Mouse (Mus musculus): ENCODE results near the gene Zglp1. TPM values are rescaled to one million over a fixed set of nuclear protein-coding genes. Genes with fewer than 3 reads are reported as not detected.
"Not testable (repeated sequence)": the region's sequence is repeated elsewhere in the genome, so short reads cannot be mapped to it uniquely, and the experiment has no call there.

Gene Zglp1
- polyA plus RNA-seq, 1 experiment from 2014 or later = 1.1 TPM

DNA sequence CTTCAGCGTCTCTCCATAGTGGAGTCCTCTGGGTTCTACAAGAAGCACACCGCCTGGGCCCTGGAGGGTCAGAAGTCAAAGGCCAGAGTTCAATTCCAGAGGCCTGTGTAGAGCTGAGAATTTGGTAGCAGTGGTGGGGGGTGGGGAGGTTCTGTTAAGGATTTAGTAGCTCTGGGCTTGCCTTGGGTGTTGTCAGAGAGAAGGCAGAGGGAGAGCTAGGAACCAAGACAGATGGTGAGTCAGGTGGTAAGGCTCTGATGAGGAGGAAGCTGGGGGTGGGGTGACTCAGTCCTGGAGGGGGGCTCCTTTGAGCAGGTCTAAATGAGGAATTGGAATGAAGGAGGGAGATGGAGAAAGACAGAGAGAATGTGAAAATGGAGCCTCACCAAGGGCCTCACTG, 4.0 kb downstream of the Zglp1 start:
- Histone ChIP-seq H3K4me1 (ENCODE audit: control insufficient read depth in 2 of 2, insufficient read depth in 2 of 2, low read length in 2 of 2) (no peaks in the 10 kb centered on the region), H3K9me3 (ENCODE audit: control insufficient read depth, low read length) (no peaks in the 10 kb centered on the region), H3K27me3 (ENCODE audit: control insufficient read depth, insufficient read depth, low read length) (no peaks in the 10 kb centered on the region), H3K4me3 (ENCODE audit: control insufficient read depth in 1 of 2, insufficient read depth in 1 of 2, low read depth in 1 of 2, low read length in 2 of 2) (no peak overlapping the region), H3K9ac (ENCODE audit: low read length) (no peak overlapping the region), H3K36me3 (ENCODE audit: control insufficient read depth, insufficient read depth, low read length) (peaks cover 42% of the 10 kb centered on the region), H3K27ac (replicated peaks in 1 of 2; ENCODE audit: control insufficient read depth in 1 of 2, insufficient read depth in 1 of 2, low read depth in 2 of 2, low read length in 2 of 2) (no peak overlapping the region), H3K4me2 (ENCODE audit: low read length) (no peak overlapping the region)
- 94% methylated on average over 2 of the region's 2 CpGs for WGBS
- no peak for ATAC-seq (ENCODE audit: insufficient number of reproducible peaks, insufficient read depth, low FRiP score, low read depth)

DNA sequence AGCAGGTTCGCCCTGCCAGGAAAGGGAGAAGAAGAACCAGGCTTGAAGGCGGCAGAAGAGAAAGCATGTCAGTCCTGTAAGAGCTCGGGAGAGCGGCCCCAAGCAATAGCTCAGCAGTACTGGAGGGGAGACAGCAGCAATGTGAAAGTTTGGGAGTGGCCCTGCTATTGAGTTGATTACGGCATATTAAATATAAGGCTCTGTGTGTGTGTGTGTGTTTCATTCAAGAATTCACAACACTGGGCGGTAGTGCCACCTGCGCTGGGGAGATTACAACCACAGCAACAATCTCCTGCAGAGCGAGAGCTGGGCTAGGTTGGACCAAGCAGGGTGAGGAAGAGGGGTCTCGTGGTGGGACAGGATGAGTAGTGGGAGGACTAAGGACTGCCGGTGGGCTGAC, 15.3 kb downstream of the Zglp1 start:
- no peak overlapping the region for H3K4me3 ChIP-seq (ENCODE audit: control insufficient read depth in 1 of 2, insufficient read depth in 1 of 2, low read depth in 1 of 2, low read length in 2 of 2)
- ATAC-seq (ENCODE audit: insufficient number of reproducible peaks, insufficient read depth, low FRiP score, low read depth) = no peak
- H3K9me3 ChIP-seq (ENCODE audit: control insufficient read depth, low read length) = no peaks in the 10 kb centered on the region
- H3K27ac ChIP-seq (replicated peaks in 1 of 2; ENCODE audit: control insufficient read depth in 1 of 2, insufficient read depth in 1 of 2, low read depth in 2 of 2, low read length in 2 of 2) = no peak overlapping the region
- 54% methylated on average over 10 of the region's 10 CpGs for WGBS
- H3K9ac ChIP-seq (ENCODE audit: low read length) = no peak overlapping the region
- H3K27me3 ChIP-seq (ENCODE audit: control insufficient read depth, insufficient read depth, low read length) = no peaks in the 10 kb centered on the region
- H3K4me1 ChIP-seq (ENCODE audit: control insufficient read depth in 2 of 2, insufficient read depth in 2 of 2, low read length in 2 of 2) = no peaks in the 10 kb centered on the region
- H3K4me2 ChIP-seq (ENCODE audit: low read length) = no peak overlapping the region
- H3K36me3 ChIP-seq (ENCODE audit: control insufficient read depth, insufficient read depth, low read length) = no peaks in the 10 kb centered on the region

DNA sequence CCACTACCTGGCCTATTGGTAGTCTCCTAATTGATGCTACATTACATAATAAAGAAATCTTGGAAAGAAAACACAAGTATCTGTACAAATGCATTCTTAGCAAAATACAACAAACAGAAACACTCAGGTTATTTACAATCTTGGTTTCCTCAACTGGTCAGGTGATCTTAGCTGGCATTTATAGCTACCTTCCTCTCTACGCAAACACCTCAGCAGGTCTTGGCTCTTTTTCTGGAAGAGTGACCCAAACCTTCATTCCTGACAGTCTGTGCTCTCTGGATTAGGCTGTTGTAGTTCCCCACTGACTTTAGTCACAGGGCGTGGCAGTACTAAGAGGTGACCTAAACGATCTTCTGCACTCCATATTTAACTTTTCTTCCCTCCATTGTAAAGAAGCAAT, 21.7 kb downstream of the Zglp1 start:
- no peak for ATAC-seq (ENCODE audit: insufficient number of reproducible peaks, insufficient read depth, low FRiP score, low read depth)
- no peak overlapping the region for H3K27ac ChIP-seq (replicated peaks in 1 of 2; ENCODE audit: control insufficient read depth in 1 of 2, insufficient read depth in 1 of 2, low read depth in 2 of 2, low read length in 2 of 2)
- H3K27me3 ChIP-seq (ENCODE audit: control insufficient read depth, insufficient read depth, low read length) = no peaks in the 10 kb centered on the region
- 68% methylated on average over 3 of the region's 3 CpGs for WGBS
- no peaks in the 10 kb centered on the region for H3K9me3 ChIP-seq (ENCODE audit: control insufficient read depth, low read length)
- H3K36me3 ChIP-seq (ENCODE audit: control insufficient read depth, insufficient read depth, low read length) = no peaks in the 10 kb centered on the region
- H3K9ac ChIP-seq (ENCODE audit: low read length) = no peak overlapping the region
- no peaks in the 10 kb centered on the region for H3K4me1 ChIP-seq (ENCODE audit: control insufficient read depth in 2 of 2, insufficient read depth in 2 of 2, low read length in 2 of 2)
- H3K4me2 ChIP-seq (ENCODE audit: low read length) = no peak overlapping the region
- H3K4me3 ChIP-seq (ENCODE audit: control insufficient read depth in 1 of 2, insufficient read depth in 1 of 2, low read depth in 1 of 2, low read length in 2 of 2) = no peak overlapping the region

DNA sequence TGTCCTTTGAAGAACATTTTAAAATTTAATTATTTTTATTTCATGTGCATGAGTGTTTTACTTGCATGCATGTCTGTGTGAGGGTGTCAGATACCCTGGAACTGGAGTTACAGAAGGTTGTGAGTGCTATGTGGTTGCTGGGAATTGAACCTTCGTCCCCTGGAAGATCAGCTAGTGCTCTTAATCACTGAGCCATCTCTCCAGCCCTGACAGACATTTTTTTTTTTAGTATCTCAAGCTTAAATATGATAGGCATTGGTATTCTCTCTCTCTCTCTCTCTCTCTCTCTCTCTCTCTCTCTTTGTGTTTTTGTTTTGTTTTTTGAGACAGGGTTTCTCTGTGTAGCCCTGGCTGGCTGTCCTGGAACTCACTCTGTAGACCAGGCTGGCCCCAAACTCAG, 22.1 kb downstream of the Zglp1 start:
- WGBS = 62% methylated on average over 1 of the region's 1 CpGs
- ATAC-seq (ENCODE audit: insufficient number of reproducible peaks, insufficient read depth, low FRiP score, low read depth); H3K9ac ChIP-seq (ENCODE audit: low read length): not testable (repeated sequence)

DNA sequence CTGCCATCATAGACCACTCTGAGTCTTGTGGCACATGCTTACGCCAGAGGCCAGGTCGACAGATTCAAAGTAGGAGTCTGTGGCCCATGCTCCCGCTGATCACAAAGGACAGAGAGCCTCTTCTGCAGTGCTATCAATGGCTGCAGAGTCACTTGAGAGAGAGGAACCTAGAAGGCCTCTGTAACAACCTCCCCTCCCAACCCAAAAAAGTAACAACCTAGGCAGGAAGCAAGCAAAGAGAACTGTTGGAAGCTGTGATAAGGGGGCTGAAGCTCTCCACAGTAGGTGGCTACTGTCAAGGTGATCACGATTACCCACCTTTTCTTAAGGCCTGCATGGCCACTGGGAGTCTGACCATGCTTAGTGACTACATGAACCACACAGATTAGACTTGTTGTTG, 23.3 kb downstream of the Zglp1 start:
- WGBS = 63% methylated on average over 4 of the region's 4 CpGs
- Histone ChIP-seq H3K4me1 (ENCODE audit: control insufficient read depth in 2 of 2, insufficient read depth in 2 of 2, low read length in 2 of 2) (no peaks in the 10 kb centered on the region), H3K4me3 (ENCODE audit: control insufficient read depth in 1 of 2, insufficient read depth in 1 of 2, low read depth in 1 of 2, low read length in 2 of 2) (no peak overlapping the region), H3K27me3 (ENCODE audit: control insufficient read depth, insufficient read depth, low read length) (peaks cover 5% of the 10 kb centered on the region; the same call in 1 of the 2 replicates), H3K9ac (ENCODE audit: low read length) (no peak overlapping the region), H3K9me3 (ENCODE audit: control insufficient read depth, low read length) (peaks cover 3% of the 10 kb centered on the region; the same call in 1 of the 2 replicates), H3K36me3 (ENCODE audit: control insufficient read depth, insufficient read depth, low read length) (no peaks in the 10 kb centered on the region), H3K27ac (replicated peaks in 1 of 2; ENCODE audit: control insufficient read depth in 1 of 2, insufficient read depth in 1 of 2, low read depth in 2 of 2, low read length in 2 of 2) (no peak overlapping the region), H3K4me2 (ENCODE audit: low read length) (no peak overlapping the region)
- ATAC-seq (ENCODE audit: insufficient number of reproducible peaks, insufficient read depth, low FRiP score, low read depth) = no peak

More for the DNA sequence above, 22.1 kb downstream of the Zglp1 start:
- not testable (repeated sequence) for H3K36me3 ChIP-seq (ENCODE audit: control insufficient read depth, insufficient read depth, low read length); H3K9me3 ChIP-seq (ENCODE audit: control insufficient read depth, low read length); H3K4me2 ChIP-seq (ENCODE audit: low read length); H3K4me1 ChIP-seq (ENCODE audit: control insufficient read depth in 2 of 2, insufficient read depth in 2 of 2, low read length in 2 of 2); H3K27ac ChIP-seq (replicated peaks in 1 of 2; ENCODE audit: control insufficient read depth in 1 of 2, insufficient read depth in 1 of 2, low read depth in 2 of 2, low read length in 2 of 2); H3K4me3 ChIP-seq (ENCODE audit: control insufficient read depth in 1 of 2, insufficient read depth in 1 of 2, low read depth in 1 of 2, low read length in 2 of 2); H3K27me3 ChIP-seq (ENCODE audit: control insufficient read depth, insufficient read depth, low read length)

DNA sequence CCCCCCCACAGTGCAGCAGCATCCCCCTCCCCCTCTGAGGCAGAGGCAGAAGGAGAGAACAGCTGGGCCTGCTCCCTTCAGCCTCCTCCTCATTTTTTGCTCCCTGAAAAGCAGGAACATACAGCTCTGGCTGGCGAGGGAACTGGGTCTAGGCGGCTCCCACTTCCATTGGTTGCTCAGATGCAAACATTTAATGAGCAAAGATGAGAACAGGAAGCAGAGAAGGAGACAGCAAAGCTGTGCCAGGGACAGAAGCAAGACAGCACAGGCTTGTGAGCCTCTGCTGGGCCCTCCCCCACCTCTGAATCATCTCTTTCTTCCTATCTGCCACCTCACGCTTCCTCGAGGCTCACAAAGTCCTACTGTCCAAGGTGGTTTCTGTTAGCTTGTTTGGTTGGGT, 25.6 kb downstream of the Zglp1 start:
- ATAC-seq (ENCODE audit: insufficient number of reproducible peaks, insufficient read depth, low FRiP score, low read depth) = no peak
- Histone ChIP-seq H3K4me3 (ENCODE audit: control insufficient read depth in 1 of 2, insufficient read depth in 1 of 2, low read depth in 1 of 2, low read length in 2 of 2) (no peak overlapping the region), H3K9me3 (ENCODE audit: control insufficient read depth, low read length) (peaks cover 3% of the 10 kb centered on the region; the same call in 1 of the 2 replicates), H3K36me3 (ENCODE audit: control insufficient read depth, insufficient read depth, low read length) (no peaks in the 10 kb centered on the region), H3K4me1 (ENCODE audit: control insufficient read depth in 2 of 2, insufficient read depth in 2 of 2, low read length in 2 of 2) (peaks cover 13 to 17% of the 10 kb centered on the region in 2 experiments), H3K27me3 (ENCODE audit: control insufficient read depth, insufficient read depth, low read length) (peaks cover 27% of the 10 kb centered on the region), H3K9ac (ENCODE audit: low read length) (no peak overlapping the region), H3K4me2 (ENCODE audit: low read length) (no peak overlapping the region), H3K27ac (replicated peaks in 1 of 2; ENCODE audit: control insufficient read depth in 1 of 2, insufficient read depth in 1 of 2, low read depth in 2 of 2, low read length in 2 of 2) (no peak overlapping the region)
- WGBS = 48% methylated on average over 4 of the region's 4 CpGs

DNA sequence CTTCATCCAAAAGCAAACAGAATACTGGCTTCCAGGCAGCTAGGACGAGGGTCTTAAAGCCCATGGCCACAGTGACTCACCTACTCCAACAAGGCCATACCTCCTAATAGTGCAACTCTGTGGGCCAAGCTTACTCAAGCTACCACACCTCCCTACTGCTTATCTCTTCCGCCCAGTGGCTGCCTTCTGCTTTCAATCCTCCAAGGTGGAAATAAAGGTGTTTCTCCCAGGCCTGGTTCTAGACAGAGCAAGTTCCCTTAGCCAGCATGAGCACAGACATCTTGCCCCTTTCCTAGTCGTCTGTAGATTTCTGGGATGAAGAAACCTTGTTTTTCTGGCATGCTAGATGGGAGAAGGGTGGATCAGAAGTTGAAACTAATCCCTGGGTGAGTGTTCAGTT, 27.1 kb downstream of the Zglp1 start:
- Histone ChIP-seq H3K27me3 (ENCODE audit: control insufficient read depth, insufficient read depth, low read length) (peaks cover 42% of the 10 kb centered on the region), H3K4me2 (ENCODE audit: low read length) (no peak overlapping the region)

DNA sequence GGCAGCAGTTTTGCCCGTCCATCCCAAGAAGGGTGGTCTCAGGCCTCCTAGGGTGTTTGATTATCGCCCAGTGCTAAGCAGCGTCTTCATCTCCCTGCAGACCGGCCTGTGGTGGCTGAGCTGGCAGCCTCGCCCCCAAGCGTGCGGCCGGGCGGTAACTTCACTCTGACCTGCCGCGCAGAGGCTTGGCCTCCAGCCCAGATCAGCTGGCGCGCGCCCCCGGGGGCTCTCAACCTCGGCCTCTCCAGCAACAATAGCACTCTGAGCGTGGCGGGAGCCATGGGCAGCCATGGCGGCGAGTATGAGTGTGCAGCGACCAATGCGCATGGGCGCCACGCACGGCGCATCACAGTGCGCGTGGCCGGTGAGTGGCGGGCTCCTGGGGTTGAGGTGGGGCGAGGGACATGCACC, 29.4 kb downstream of the Zglp1 start:
- WGBS = 3% methylated on average over 31 of the region's 31 CpGs
- Histone ChIP-seq H3K9ac (ENCODE audit: low read length) (peak overlapping the region; percentile 16; the same call in 1 of the 2 replicates), H3K9me3 (ENCODE audit: control insufficient read depth, low read length) (peaks cover 3% of the 10 kb centered on the region; the same call in 1 of the 2 replicates), H3K27me3 (ENCODE audit: control insufficient read depth, insufficient read depth, low read length) (peaks cover 64% of the 10 kb centered on the region), H3K4me1 (ENCODE audit: control insufficient read depth in 2 of 2, insufficient read depth in 2 of 2, low read length in 2 of 2) (peaks cover 24 to 32% of the 10 kb centered on the region in 2 experiments), H3K4me3 (ENCODE audit: control insufficient read depth in 1 of 2, insufficient read depth in 1 of 2, low read depth in 1 of 2, low read length in 2 of 2) (peak overlapping the region; percentile 36 to 42), H3K4me2 (ENCODE audit: low read length) (peak overlapping the region; percentile 71), H3K36me3 (ENCODE audit: control insufficient read depth, insufficient read depth, low read length) (no peaks in the 10 kb centered on the region), H3K27ac (replicated peaks in 1 of 2; ENCODE audit: control insufficient read depth in 1 of 2, insufficient read depth in 1 of 2, low read depth in 2 of 2, low read length in 2 of 2) (peak overlapping the region in 1 of 2 experiments; percentile 47; a peak in 1 of 4 replicates)
- ATAC-seq (ENCODE audit: insufficient number of reproducible peaks, insufficient read depth, low FRiP score, low read depth) = peak; percentile 61

More for the DNA sequence above, 27.1 kb downstream of the Zglp1 start:
- H3K4me3 ChIP-seq (ENCODE audit: control insufficient read depth in 1 of 2, insufficient read depth in 1 of 2, low read depth in 1 of 2, low read length in 2 of 2) = no peak overlapping the region
- no peak overlapping the region for H3K27ac ChIP-seq (replicated peaks in 1 of 2; ENCODE audit: control insufficient read depth in 1 of 2, insufficient read depth in 1 of 2, low read depth in 2 of 2, low read length in 2 of 2)
- no peaks in the 10 kb centered on the region for H3K36me3 ChIP-seq (ENCODE audit: control insufficient read depth, insufficient read depth, low read length)
- peaks cover 3% of the 10 kb centered on the region; the same call in 1 of the 2 replicates for H3K9me3 ChIP-seq (ENCODE audit: control insufficient read depth, low read length)
- H3K9ac ChIP-seq (ENCODE audit: low read length) = no peak overlapping the region
- WGBS = 73% methylated on average over 3 of the region's 3 CpGs
- H3K4me1 ChIP-seq (ENCODE audit: control insufficient read depth in 2 of 2, insufficient read depth in 2 of 2, low read length in 2 of 2) = peaks cover 16 to 21% of the 10 kb centered on the region in 2 experiments
- ATAC-seq (ENCODE audit: insufficient number of reproducible peaks, insufficient read depth, low FRiP score, low read depth) = no peak
